Mouse (Mus musculus) lung, postnatal 36 days (tissue): ENCODE results near the gene Zfp59.
A peak's percentile ranks its signal among the peaks of the same experiment; 100 is the strongest.

ENCODE experiments used
- DNase-seq: peaks from one replicate; pipeline ENCODE4 v3.0.0; 2022; ENCODE audit warnings: mixed read lengths

Zfp59 gene

GRCm38 (mm10) chr7:27881721-27882120 lies 43.3 kb downstream of the Zfp59 start:
- peak; percentile 62 for DNase-seq

- no peak for DNase-seq
Observed at GRCm38 (mm10) chr7:27900601-27901000, 62.2 kb downstream of the Zfp59 start.

DNA sequence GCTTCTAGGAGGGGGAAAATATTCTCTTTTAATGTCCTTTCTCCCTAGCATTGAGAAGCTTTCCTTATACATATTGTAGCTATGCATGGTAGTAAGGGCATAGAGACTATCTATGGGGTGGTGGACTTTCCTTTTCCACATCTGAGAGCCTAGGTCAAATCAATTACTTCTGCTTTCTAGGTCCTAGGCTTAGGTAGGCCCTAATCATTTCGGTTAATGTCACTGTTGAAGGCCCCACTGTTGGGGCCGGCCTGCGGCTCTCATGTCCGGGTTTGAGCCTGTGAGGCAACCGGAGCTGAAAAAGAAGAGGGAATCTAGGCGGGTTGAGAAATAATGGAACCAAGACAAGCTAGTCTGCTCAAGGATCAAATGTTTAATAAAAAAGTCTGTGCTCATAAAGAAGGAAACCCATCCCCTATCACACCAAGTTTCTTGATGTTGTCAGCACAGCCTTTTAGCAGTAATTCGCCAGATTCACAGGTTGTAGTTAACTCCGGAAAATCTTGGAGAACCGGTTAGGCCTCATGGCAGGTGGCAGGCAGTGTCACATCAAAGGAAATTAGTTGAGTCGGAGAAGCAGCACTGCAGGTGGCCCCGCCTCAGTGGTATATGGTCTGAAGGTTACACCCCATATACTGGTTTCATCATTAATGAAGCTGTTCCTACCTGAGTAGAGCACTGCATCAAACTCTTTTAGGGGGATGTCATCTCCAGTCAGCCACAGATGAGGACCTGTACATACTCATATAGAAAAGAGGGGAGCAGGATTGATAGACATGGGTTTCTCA lies 66.8 kb downstream of the Zfp59 start:
- no peak for DNase-seq
